Mouse (Mus musculus) layer of hippocampus, postnatal 14 days (tissue): ENCODE results near the gene Riox2. TPM values are rescaled to one million over a fixed set of nuclear protein-coding genes. Genes with fewer than 3 reads are reported as not detected.
A peak's percentile ranks its signal among the peaks of the same experiment; 100 is the strongest.

Experiments
- DNase-seq, 2 experiments: peaks; one replicate each; pipeline ENCODE4 v3.0.0; 2021 to 2022; ENCODE audit warnings: low spot score in 2 of 2, mixed read lengths in 1 of 2
- total RNA-seq, 2 experiments: library from RNA; stranded (reverse); gene quantifications; 2 replicates each; pipeline ENCODE4 v1.2.3; 2021

Riox2 gene
- total RNA-seq, 2 experiments from 2014 or later: 10.1 to 12.9 TPM

GRCm38 (mm10) chr16:59516965-59517364 lies 45.4 kb downstream of the Riox2 start:
- DNase-seq: no peak

DNA sequence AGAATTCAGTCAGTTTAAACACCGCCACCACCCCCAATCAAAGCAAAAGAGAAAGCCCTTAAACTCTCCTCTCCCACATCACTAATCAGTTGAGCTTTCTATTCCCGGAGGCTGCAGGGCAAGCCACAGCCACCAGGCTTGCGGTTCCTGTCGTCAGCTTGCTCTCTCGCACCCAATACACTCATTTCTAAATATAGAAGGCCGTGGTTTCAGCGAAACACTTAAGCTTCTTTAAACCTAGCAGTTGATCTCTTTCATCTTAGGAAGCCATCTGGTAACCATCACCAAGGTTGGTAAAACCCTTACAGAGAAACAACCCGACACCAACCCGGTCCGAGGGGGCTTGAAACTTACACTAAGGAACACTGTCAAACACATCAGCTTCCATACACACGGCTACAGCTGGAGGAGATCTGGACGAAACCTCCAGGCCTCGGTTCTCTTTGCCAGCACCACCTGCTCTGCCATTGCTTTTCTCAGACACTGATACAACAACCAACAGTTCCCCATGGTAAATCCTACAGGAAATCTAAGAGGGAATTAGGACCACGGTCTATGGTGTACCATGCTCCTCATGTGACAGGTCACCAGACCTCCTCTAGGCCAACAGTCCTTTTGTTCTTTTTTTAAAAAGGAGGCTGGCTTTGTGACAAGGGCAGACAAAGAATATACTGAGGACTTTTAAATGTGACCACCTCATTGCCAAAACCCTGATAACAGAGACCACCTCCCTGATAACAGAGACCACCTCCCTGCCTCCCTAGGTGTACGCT lies 46.1 kb downstream of the Riox2 start:
- no peak for DNase-seq

GRCm38 (mm10) chr16:59521752-59522423 lies 50.3 kb downstream of the Riox2 start:
- no peak for DNase-seq

DNA sequence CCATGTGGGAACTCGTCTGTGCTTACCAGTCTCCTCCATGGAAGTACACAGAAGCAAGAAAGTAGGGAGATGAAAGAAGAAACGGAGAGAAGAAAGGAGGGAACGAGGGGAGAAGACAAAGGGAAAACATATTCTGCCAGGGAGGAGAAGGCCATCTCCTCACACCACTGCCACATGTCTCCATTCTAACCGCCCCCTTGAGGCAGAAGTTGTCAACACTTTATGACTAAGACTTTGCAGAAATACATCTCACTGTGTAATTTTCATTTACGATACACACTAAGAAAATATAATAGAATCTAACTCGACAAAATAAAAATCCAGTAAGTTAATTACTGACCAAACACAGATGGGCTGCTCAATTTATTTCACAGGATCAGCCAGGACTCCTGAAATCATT lies 55.4 kb downstream of the Riox2 start:
- DNase-seq: no peak

DNA sequence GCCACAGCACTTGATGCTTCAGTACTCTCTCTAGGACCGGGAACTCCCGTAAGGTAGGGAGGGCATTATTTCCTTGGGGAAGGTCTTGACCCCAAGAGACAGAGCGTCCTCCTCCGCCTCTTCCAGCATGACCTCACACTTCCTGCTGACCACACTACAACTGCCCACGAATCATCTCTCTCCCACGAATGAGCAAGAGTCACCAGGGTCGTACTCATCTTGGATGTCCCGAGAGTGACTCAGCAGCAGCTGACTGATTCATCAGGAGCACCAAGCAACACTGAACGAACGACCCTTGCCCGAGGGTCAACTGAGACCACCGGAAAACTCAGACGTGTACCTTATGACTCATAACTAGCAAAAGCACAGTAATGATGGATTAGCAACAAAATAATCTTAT lies 58.0 kb downstream of the Riox2 start:
- no peak for DNase-seq

GRCm38 (mm10) chr16:59531243-59531642 lies 59.7 kb downstream of the Riox2 start:
- DNase-seq: no peak

GRCm38 (mm10) chr16:59532561-59532960 lies 61.0 kb downstream of the Riox2 start:
- no peak for DNase-seq

DNA sequence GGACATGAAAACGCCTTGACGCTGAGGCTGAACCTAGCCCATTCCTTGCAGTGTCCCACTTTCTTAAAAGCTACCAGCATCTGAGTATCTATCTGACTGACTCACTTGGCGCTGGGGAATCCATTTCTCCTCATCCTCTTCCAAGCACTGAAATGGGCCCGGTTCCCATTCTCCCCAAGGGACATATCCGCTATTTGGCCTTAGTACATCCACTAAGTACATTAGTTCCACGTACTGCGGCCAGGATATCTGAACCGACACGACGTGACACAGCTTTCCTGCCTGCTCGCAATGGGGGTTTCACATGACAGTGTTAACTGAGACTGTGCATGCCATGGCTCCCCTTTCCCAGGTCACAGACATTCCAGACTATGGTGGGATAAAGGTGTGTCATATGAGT lies 62.8 kb downstream of the Riox2 start:
- no peak for DNase-seq

- peak in 1 of 2 experiments; percentile 8 for DNase-seq
Measured at GRCm38 (mm10) chr16:59535673-59536072, 64.1 kb downstream of the Riox2 start.

DNA sequence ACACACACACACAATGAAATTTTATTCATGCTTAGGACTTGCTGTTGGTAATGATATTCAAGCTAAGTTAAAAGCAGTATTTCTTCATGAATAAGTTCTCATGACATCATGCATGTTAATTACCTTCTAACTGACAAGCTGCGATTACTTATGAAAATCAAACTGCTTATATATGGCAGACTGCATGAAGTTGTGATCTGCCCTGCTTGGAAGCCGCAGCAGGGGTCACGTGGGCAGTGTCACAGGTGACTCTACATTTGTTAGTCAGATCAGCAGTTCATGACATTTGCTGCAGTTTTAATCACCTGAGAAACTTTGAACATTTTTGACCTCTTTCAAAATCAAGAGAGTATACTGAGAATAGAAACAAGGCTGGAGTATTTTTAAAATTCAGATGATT lies 69.4 kb downstream of the Riox2 start:
- DNase-seq: no peak

GRCm38 (mm10) chr16:59541382-59541781 lies 69.8 kb downstream of the Riox2 start:
- DNase-seq: no peak

Other genes starting within 250 kb of the Riox2 start
- gene Olfr201, start 199.1 kb upstream of the Riox2 start, total RNA-seq: not detected
- not detected for gene Olfr202, start 185.0 kb upstream of the Riox2 start, total RNA-seq
- gene Olfr203, start 172.9 kb upstream of the Riox2 start, total RNA-seq: not detected
- gene Olfr204, start 153.5 kb upstream of the Riox2 start, total RNA-seq: under 1 TPM in 1 of 2 experiments, not detected in 1; 0.07 TPM
- gene Olfr205, start 140.6 kb upstream of the Riox2 start, total RNA-seq: not detected
- gene Olfr206, start 122.5 kb upstream of the Riox2 start, total RNA-seq: not detected
- not detected for gene Olfr209, start 107.8 kb upstream of the Riox2 start, total RNA-seq
- not detected for gene Gabrr3, start 64.4 kb upstream of the Riox2 start, total RNA-seq
- gene Crybg3, start 129.2 kb downstream of the Riox2 start, total RNA-seq: 1 to 10 TPM; 5.0 to 5.7 TPM
- gene Arl6, start 167.6 kb downstream of the Riox2 start, total RNA-seq: 10 to 100 TPM; 22.9 to 24.4 TPM